Mouse (Mus musculus) hindbrain, postnatal 0 days (tissue): ENCODE data around the gene Fnbp1. TPM values are rescaled to one million over a fixed set of nuclear protein-coding genes. Genes with fewer than 3 reads are reported as not detected.

Experiments used
- ATAC-seq: fragments of 200-750 bp; cut with Nextera tagmentation; 2 replicates; pipeline ENCODE4 v1.8.0; 2017; ENCODE audit warnings: mild to moderate bottlenecking, moderate TSS enrichment, moderate library complexity
- DNase-seq: peaks from one replicate; pipeline ENCODE4 v3.0.0-alpha.2; 2015; ENCODE audit warnings: low spot score
- H3K27ac ChIP-seq: fragments of 300-500 bp; sonication (generic); 2 replicates; pipeline ENCODE4 v1.5.1; 2014; ENCODE audit warnings: mild to moderate bottlenecking
- H3K27me3 ChIP-seq: fragments of 300-500 bp; sonication (generic); 2 replicates; pipeline ENCODE4 v1.6.1; 2014; ENCODE audit warnings: low read length, mixed read lengths; ENCODE audit not compliant: insufficient read depth
- H3K36me3 ChIP-seq: fragments of 300-500 bp; sonication (generic); 2 replicates; pipeline ENCODE4 v1.6.1; 2014; ENCODE audit warnings: low read length, mixed read lengths; ENCODE audit not compliant: insufficient read depth
- H3K4me1 ChIP-seq: fragments of 300-500 bp; sonication (generic); 2 replicates; pipeline ENCODE4 v1.6.1; 2014; ENCODE audit warnings: antibody characterized with exemption, low read length, mixed read lengths; ENCODE audit not compliant: insufficient read depth
- H3K4me2 ChIP-seq: fragments of 300-500 bp; sonication (generic); 2 replicates; pipeline ENCODE4 v1.6.1; 2014; ENCODE audit warnings: low read depth, mild to moderate bottlenecking, low read length, moderate library complexity, mixed read lengths
- H3K4me3 ChIP-seq: fragments of 300-500 bp; sonication (generic); 2 replicates; pipeline ENCODE4 v1.5.1; 2014; ENCODE audit warnings: low read length
- H3K9ac ChIP-seq: fragments of 300-500 bp; sonication (generic); replicated peaks from 2 replicates; pipeline ENCODE4 v1.6.1; 2014; ENCODE audit warnings: mild to moderate bottlenecking, low read length, moderate library complexity, mixed read lengths
- H3K9me3 ChIP-seq: fragments of 300-500 bp; sonication (generic); 2 replicates; pipeline ENCODE4 v1.6.1; 2016; ENCODE audit warnings: low read length, mixed read lengths
- CTCF ChIP-seq: IDR thresholded peaks from 2 replicates; pipeline ENCODE4 v1.5.1; 2016; ENCODE audit warnings: antibody characterized with exemption, control low read depth, low read depth
- WGBS: fragments of 180-500 bp; shearing (Covaris S2); extraction: QIAGEN DNeasy Blood & Tissue Kit; methylation state at CpG from one replicate; pipeline ENCODE4 v1.1.7; 2014; 5-methylcytosine and 5-hydroxymethylcytosine counted together
- polyA plus RNA-seq: library from polyadenylated mRNA; unstranded; fragments of >200 nt; fragmentation: Nextera tagmentation; extraction: Ambion mirVana; gene quantifications from 2 replicates; pipeline ENCODE4 v1.2.1, GENCODE M21; 2015
- total RNA-seq: library from RNA; depleted of rRNA; stranded (reverse); fragments of >200 nt; gene quantifications from 2 replicates; pipeline ENCODE4 v1.2.3, GENCODE M21; 2014

Gene Fnbp1
- total and polyA plus RNA-seq, 2 experiments from 2014 or later = 24.1 to 32.1 TPM

- no peak for TF ChIP-seq CTCF
- DNase-seq (no peak), ATAC-seq (no peak)
- H3K4me1 ChIP-seq = peaks cover 10% of the 10 kb centered on the region
- WGBS = 95% methylated on average over 9 of the region's 9 CpGs
- H3K9ac ChIP-seq = no peak overlapping the region
- H3K27me3 ChIP-seq = no peaks in the 10 kb centered on the region
- H3K4me2 ChIP-seq = no peak overlapping the region
- no peak overlapping the region for H3K4me3 ChIP-seq
- no peaks in the 10 kb centered on the region for H3K9me3 ChIP-seq
- H3K27ac ChIP-seq = no peak overlapping the region
- H3K36me3 ChIP-seq = peaks cover 14% of the 10 kb centered on the region; the same call in 1 of the 2 replicates
These were observed 57.5 kb downstream of the Fnbp1 start for GRCm38 (mm10) chr2:31084169-31084850.

DNA sequence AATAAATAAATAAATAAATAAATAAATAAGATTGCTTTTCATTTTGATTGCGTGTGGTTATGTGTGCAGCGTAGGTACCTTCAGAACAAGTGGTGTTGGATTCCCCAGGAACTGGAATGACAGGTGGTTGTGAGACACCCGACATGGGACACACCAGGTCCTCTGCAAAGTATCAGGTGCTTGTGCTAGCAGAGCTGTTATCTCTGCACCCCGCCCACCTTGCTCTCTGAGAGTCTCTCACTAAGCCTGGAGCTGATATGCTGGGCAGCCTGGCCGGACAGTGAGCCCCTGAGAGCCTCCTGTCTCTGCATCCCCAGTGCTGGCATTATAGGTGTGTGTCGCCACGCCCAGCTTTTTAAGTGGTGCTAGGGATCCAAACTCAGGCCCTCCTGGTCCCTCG lies 58.4 kb downstream of the Fnbp1 start:
- no peak overlapping the region for H3K27ac ChIP-seq
- no peaks in the 10 kb centered on the region for H3K27me3 ChIP-seq
- H3K4me2 ChIP-seq = no peak overlapping the region
- DNase-seq (no peak), ATAC-seq (no peak)
- 98% methylated on average over 8 of the region's 8 CpGs for WGBS
- peaks cover 8% of the 10 kb centered on the region; the same call in 1 of the 2 replicates for H3K4me1 ChIP-seq
- H3K36me3 ChIP-seq = peaks cover 14% of the 10 kb centered on the region; the same call in 1 of the 2 replicates
- no peak overlapping the region for H3K4me3 ChIP-seq
- H3K9ac ChIP-seq = no peak overlapping the region
- H3K9me3 ChIP-seq = no peaks in the 10 kb centered on the region
- no peak for TF ChIP-seq CTCF

DNA sequence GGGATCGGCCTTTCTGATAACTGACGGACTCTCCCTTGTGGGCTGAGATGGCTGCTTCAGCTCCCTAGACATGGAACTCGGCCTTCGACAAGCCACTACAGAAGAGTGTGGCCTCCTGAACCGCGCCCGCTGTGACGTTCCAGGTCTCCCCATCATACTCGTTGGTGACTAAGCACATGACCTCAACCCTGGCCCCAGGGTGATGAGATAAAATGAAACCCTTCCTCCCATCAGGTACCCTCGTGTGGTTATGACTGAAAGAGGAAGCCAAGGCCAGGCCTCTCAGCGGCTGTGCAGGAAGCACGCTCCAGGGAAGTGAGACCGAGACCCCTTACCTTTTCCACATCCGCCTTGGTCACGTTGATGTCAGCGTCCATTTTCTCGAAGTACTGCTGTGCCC lies 59.2 kb downstream of the Fnbp1 start:
- DNase-seq (no peak), ATAC-seq (no peak)
- WGBS = 90% methylated on average over 17 of the region's 17 CpGs
- no peak for TF ChIP-seq CTCF
- H3K36me3 ChIP-seq = peaks cover 14% of the 10 kb centered on the region; the same call in 1 of the 2 replicates
- H3K4me3 ChIP-seq = no peak overlapping the region
- H3K27ac ChIP-seq = no peak overlapping the region; the same call in 1 of the 2 replicates
- no peak overlapping the region for H3K9ac ChIP-seq
- H3K4me2 ChIP-seq = no peak overlapping the region
- H3K9me3 ChIP-seq = no peaks in the 10 kb centered on the region
- 0 out of 2 replicates have a peak, but pooled peaks cover 3% of the 10 kb centered on the region for H3K4me1 ChIP-seq
- no peaks in the 10 kb centered on the region for H3K27me3 ChIP-seq

GRCm38 (mm10) chr2:31081349-31081748 lies 60.5 kb downstream of the Fnbp1 start:
- no peaks in the 10 kb centered on the region for H3K27me3 ChIP-seq

GRCm38 (mm10) chr2:31079117-31079516 lies 62.7 kb downstream of the Fnbp1 start:
- Histone ChIP-seq H3K9me3 (no peaks in the 10 kb centered on the region), H3K36me3 (peaks cover 14% of the 10 kb centered on the region; the same call in 1 of the 2 replicates), H3K4me2 (no peak overlapping the region), H3K4me1 (no peaks in the 10 kb centered on the region), H3K9ac (no peak overlapping the region), H3K27ac (no peak overlapping the region), H3K27me3 (no peaks in the 10 kb centered on the region), H3K4me3 (no peak overlapping the region)
- DNase-seq (no peak), ATAC-seq (no peak)
- 69% methylated on average over 6 of the region's 6 CpGs for WGBS
- no peak for TF ChIP-seq CTCF

More at GRCm38 (mm10) chr2:31081349-31081748, 60.5 kb downstream of the Fnbp1 start:
- H3K4me2 ChIP-seq = no peak overlapping the region
- no peak overlapping the region for H3K9ac ChIP-seq
- no peaks in the 10 kb centered on the region for H3K9me3 ChIP-seq
- peaks cover 14% of the 10 kb centered on the region; the same call in 1 of the 2 replicates for H3K36me3 ChIP-seq
- DNase-seq (no peak), ATAC-seq (no peak)
- no peak for TF ChIP-seq CTCF
- 68% methylated on average over 4 of the region's 4 CpGs for WGBS
- H3K27ac ChIP-seq = no peak overlapping the region; the same call in 1 of the 2 replicates
- H3K4me1 ChIP-seq = no peaks in the 10 kb centered on the region
- no peak overlapping the region for H3K4me3 ChIP-seq

DNA sequence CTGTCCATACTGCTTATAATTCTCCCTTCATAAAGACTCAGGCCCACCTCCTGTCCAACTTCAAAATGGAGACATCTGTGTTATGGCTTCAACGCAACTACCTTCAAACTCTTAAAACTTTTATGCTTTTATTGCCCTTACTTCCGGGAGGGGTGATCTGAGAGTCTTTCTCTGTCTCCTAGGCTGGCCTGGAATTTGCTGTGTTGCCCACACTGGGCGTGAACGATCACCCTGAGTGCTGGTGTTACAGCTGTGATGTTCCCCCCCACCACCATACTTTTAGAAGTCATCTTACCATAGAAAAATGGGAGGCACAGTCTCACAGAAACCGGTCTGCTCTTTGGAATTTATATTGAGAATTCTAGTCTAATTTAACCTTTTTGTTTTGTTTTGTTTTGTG lies 64.2 kb downstream of the Fnbp1 start:
- Histone ChIP-seq H3K27me3 (no peaks in the 10 kb centered on the region), H3K27ac (no peak overlapping the region), H3K4me3 (no peak overlapping the region), H3K4me1 (no peaks in the 10 kb centered on the region), H3K4me2 (no peak overlapping the region), H3K36me3 (peaks cover 9% of the 10 kb centered on the region; the same call in 1 of the 2 replicates), H3K9ac (no peak overlapping the region), H3K9me3 (no peaks in the 10 kb centered on the region)
- no peak for ATAC-seq
- no peak for TF ChIP-seq CTCF
- 94% methylated on average over 5 of the region's 5 CpGs for WGBS
- DNase-seq = no peak
